Mouse (Mus musculus) adrenal gland, postnatal 36 days (tissue): ENCODE measurements at regions not wholly inside any gene's neighbourhood (a gene's known extent, or its start where the extent isn't known, plus 50 kb on each side); places are given as distances from the start of the nearest gene placed in this dataset.
"Not testable (repeated sequence)": the region's sequence is repeated elsewhere in the genome, so short reads cannot be mapped to it uniquely, and the experiment has no call there.

Experiments used
- DNase-seq, 2 experiments: peaks; one replicate each; pipeline ENCODE4 v3.0.0; 2021; ENCODE audit warnings: mixed read lengths in 1 of 2

DNA sequence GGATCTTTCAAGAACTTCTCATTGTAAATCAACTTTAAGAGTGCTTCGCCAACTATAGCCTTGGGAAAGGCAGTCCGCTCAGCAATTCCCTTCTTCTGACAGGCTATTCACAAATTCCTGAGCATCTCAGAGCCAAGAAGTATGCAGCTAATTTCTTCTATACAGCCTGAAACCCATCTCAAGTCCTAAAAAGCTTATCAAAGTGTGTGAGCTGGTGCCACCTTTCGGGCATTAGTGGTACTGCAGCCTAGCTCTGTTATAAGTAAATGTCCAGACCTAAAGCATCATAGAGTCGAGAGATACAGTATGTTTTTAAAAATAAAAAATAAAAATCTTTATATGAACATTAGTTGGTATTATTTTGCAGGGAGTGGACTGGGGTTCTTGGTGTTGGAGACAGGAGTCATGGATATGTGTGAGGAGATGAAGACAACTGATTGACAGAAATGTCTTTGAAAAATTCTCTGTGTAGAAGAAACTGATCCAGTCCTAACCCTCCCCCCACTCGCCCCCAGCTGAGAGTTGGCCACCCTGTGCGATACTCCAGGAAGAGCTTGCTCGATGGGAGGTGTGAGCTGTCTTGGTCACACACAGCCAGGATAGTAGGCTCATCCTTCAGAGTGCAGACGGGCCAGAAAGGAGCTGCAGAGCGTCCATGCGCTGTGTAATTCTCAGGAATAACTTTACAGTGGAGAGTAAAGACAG, 56.4 kb downstream of the Bod1 start:
- DNase-seq: peak; percentile 54 to 56

DNA sequence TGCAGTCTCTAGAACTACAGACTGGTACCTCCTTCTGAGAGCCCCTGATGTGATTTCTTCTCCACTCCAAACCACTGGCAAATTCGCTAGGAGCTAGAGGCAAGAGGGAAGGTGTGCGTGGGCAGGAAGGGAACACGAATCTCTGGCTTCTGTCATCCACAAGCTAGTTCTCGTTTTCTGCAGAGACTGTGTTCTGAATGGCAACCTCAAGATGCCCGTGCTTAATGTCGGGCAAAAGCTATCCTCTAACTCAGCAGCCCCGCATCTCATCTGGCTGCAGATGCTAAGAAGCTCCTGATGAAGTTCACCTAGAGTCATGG, 57.3 kb downstream of the Bod1 start:
- DNase-seq: no peak

DNA sequence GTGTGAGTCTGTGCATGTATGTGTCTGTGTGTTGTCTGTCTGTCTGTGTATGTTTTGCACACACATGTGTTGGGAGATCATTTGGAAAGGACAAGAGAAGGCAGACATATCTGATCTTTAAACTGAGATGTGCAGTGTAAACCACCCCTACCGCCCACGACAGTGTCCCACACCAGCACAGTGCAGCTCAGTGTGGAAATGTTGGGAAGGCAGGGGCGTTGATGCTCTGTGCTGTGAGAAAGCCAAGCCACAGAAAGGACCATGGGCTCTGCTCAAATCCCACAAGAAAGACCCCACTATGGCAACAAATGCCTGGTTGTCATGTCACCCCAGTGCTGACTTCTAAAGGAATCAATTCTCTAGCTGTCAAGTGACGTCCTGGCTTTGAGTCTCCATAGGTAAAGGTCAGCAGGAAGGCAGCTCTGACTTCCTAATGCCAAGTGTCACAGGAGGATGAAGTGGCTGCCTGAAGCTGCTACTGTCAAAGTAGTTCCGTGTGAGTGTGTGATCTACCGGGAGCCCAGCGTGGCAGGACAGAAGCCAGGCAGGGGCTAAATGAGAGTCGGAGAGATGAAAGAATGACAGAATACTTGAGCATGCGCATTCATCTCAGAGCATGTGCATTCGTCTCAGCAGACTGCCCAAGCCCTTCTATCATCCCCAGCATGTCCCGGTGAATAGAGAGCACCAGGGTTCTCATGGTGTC, 57.8 kb downstream of the Bod1 start:
- no peak for DNase-seq

DNA sequence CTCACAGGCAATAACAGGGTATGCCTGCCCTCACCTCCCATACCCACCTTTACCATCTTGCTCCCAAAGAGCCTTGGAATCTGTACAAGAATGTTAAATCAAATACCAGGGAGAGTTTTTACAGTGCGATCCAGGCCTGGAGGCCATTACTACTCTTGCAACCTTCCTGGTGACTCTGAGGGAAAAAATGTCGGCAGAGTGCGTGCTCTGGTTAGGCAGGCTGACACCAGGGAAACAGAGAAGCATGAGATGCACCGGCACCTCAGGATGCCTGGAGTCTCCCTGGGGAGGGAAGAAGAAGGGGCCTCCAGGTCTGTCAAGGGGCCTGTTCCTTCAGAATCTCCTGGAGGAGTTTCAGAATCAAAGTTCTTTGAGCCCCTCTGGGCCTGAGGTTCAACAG, 63.2 kb downstream of the Bod1 start:
- no peak for DNase-seq

DNA sequence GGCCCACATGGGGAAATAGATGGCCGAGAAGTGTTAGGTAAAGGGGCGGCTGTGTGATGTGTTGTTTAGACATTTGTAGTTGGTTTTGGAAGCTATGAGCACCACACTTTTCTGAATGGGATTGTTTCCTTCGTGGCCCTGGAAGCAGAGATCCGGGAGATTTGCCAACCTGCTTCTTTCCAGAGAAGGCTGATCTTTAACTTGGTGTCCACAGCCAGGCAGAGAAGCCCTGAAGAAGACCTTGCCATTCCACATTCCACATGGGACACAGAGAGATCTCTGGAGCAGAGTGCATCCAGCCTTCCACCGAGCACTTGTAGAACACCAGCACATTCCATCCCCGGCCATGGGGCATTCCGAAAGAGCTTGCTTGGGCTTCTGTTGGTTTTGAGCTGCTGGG, 70.2 kb downstream of the Bod1 start:
- no peak for DNase-seq

DNA sequence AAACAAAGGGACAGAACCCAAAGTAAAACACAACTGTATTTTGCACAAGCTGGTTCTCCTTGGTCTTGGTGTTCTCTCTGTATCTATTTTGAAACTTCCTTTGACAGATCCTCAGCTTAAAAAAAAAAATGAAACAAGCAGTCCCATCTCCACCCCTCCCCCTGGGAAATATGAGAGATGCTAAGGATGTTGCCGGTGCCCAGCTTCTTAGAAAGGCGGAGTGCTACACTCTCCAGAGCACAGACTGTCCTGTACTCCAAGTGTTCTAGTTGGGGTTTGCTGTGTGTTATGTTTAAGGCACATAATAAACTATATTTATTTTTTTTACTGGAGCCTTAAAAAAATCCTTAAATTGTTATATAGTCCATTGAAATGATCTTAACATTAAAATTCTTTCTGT, 78.1 kb downstream of the Bod1 start:
- DNase-seq: no peak

DNA sequence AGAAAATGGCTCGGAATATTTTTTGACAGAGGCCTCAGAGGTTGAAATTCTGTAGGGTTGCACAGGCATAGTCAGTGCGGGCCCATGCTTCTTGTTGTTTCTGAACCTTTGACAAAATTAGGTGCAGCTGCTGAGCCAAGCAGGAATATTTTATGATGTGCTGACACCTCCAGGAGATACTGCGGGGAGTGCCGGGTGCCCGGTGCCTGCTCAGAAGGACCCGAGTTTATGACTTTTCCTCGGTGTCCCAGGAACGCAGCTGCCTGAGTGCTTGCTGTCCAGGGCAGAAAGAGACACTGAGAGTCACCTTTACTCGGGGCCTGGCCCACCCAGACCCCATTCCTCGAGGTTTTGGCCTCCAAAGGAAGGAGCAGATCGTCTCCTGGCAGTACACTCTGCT, 79.6 kb downstream of the Bod1 start:
- no peak for DNase-seq

DNA sequence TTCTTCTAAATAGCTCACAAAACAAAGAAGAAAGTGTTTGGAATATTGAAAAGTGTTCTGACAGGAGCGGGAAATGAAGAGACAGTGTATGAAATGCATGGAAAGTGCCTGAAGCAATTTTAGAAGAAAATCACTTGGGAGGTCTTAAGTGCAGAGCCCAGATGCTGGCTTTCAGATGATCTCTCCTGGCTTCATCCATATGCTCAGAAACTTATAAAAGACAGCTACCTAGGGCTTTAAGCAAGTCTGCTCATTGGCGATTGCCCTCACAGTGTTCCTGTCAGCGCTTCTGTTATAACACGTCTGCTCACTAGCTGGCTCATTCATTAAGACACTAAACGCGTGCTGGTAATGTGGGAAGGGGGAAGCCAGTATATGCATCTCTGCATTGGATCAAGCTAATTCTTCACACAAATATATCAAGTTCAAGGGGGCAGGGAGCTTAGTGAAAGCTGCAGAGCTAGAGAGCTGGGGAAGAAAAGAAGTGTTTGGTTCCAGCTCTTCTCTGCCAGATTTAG, 80.6 kb downstream of the Bod1 start:
- no peak for DNase-seq

DNA sequence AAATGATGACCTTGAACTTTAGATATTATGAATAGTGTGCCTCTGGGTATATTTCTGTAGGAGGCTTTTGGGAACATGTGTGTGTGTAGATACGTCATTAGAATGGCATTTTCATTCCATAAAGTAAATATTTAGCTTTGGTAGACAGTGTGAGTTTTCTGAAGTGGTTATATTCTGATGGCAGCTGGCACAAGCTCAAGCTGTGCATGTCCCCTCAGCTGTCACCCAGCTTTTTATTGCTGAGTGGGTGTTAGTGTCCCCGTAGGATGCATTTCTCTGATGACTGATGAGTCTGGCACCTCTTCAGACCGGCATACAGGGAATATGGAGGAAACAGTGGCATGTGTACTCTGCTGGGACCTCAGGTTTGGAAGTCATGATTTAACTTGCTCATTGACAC, 96.7 kb downstream of the Bod1 start:
- DNase-seq: no peak

DNA sequence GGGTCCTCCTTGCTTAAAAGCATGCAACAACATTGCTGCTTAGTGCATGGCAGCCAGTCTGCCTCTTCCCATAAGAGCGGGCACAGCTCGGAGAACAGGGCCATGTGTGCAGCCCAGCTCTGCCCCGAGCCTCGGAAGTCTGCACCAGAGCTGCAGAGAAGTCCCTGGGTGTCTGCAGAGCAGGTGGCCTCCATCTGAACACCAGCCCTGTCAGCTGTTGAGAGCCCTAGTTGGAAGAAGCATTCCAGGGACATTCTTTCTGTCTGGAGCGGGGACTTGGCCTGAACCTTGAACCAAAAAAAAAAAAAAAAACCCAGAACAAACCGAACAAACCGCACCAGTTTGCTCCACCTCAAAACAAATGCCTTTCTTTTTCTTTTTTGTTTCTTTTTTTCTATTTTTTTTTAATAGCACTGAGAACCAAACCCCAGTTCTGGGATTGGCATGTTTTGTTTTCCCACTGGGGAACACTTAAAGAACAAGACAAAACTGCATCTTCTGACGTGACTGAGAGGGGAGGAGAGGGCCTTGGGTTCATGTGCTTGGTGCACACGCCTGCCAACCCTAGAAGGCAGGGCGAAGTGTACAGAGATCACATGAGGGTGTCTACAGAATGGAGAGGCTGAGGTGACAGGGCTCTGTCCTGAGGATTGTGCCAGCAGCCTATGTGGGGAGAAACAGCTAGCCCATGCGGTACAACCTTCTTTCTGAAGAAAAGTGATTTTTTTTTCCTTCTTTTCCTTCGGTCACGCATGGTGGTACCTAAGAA, 106.8 kb downstream of the Bod1 start:
- DNase-seq: peak in 1 of 2 experiments; percentile 8

DNA sequence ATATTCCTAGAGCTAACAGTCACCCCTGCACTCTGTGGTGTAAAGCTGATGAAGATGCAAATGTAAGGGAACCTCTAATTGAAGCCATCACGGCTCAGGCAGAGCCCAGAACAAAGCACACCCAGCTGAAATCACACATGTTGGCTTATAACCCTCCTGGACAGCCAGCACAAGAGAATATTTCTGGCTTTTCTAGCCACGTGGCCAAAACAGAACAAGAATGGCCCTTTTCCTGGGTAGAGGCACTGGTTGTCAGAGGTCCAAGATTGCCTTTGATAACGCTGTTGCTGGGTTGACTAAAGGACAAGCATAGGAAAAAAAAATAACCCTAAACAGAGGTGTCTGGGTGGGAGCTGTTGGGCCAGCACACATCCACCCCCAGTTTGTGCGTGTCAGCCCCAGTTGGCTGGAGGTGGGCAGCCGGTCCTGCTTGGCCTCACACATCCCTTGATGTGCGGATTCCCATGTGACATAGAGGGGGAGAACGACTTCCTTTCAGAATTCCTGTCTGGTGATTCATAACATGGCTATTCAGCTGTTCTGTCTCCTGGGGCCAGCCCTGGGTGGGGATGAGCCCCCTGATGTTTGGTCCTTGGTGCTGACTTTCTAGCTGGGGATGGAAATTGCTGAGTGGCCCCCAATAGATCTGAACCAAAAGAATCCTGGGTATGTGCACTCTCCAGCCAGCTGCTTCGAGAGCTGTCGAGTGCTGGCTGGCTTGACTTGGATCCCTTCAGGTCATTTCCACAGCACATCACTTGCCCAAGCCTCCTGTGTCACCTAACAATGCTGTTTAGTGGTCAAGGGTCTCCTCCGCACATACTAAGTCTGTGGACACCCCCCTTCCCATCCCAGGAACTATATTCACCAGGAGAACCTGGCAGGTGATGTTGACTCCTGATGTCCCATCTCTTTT, 107.6 kb downstream of the Bod1 start:
- no peak for DNase-seq

DNA sequence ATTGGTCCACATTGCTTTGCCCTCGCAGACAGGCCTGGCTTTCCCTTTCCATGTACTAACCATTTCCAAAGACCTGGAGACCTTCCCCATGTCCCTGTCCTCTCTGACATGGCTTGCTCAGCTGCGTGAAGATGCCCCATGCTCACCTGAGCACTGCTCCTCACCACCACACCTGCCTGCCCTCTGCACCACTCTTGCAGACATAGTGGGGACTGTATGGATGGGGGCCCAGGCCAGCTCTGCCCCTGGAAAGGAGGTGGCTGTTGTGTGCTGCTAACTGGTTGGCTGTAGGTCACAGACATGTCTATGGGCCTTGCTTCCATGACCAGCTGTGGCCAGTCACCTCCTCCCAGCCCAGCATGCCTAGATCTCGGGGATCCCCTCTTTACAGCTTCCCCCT, 108.7 kb downstream of the Bod1 start:
- no peak for DNase-seq

DNA sequence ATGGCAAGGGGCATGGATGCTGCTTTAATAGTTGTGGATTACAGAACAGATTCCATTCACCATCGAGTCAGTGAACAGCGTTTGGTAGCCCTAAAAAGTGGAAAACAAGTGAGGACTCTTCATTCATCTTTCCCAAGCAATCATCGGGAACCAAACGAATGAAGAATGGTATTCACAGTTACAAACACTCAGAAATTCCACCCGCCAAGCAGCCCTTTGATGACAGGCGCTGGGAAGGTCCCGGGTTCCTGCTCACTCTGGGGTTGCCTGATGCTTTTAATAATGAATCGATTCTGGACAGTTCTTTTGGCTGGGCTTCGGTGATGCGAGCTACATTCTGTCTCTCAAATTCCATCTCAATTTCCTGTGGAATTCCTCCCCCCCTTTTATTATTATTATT, 110.9 kb downstream of the Bod1 start:
- no peak for DNase-seq

DNA sequence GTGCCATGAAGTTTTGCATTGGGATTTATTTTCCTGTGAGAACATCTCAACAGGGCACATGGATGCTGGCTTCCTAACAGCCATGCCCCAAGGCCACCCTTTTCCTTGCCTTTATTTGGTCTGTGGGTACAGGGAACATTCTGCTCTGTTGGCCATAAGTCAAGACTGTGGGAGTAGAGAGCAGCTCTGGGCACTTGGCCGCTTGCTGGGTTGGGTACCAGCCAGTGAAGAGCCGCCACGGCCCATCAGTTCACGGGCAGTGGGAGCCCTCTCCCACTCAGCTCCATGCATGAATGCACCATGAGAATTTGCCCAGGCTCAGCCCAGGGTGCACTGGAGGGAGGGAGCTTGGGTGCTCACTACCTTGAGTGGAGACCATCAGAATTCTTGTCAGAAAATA, 116.6 kb downstream of the Bod1 start:
- no peak for DNase-seq

DNA sequence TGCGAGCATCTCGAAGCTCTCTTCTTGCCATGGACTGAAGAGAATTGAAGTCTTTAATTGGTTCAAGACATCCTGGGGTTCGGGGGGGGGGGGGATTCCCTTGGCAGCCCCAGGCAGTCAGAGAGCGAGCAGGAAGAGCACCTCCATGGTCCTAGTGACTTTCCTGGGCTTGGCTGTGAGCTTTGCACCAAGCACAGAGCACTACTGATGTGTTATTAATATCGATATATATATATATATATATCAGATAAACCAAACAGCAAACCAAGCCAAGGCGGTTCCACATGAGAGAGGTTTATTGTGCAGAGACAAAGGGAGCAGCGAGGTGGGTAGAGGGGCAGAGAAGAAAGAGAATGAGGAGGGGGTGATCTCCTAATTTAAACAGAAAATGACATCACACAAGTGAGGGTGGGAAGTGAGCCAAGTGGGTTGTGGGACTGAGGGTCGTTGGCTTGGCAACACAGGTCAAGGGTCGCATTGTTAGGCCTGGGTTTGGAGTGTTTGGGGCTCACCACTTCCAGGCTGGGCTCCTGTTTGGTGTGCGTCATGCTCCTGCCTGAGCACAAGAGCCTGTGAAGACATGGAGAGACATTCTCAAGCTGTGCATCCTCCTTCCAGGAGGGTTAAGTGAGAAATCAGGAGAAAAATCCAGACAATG, 119.9 kb downstream of the Bod1 start:
- DNase-seq: no peak

DNA sequence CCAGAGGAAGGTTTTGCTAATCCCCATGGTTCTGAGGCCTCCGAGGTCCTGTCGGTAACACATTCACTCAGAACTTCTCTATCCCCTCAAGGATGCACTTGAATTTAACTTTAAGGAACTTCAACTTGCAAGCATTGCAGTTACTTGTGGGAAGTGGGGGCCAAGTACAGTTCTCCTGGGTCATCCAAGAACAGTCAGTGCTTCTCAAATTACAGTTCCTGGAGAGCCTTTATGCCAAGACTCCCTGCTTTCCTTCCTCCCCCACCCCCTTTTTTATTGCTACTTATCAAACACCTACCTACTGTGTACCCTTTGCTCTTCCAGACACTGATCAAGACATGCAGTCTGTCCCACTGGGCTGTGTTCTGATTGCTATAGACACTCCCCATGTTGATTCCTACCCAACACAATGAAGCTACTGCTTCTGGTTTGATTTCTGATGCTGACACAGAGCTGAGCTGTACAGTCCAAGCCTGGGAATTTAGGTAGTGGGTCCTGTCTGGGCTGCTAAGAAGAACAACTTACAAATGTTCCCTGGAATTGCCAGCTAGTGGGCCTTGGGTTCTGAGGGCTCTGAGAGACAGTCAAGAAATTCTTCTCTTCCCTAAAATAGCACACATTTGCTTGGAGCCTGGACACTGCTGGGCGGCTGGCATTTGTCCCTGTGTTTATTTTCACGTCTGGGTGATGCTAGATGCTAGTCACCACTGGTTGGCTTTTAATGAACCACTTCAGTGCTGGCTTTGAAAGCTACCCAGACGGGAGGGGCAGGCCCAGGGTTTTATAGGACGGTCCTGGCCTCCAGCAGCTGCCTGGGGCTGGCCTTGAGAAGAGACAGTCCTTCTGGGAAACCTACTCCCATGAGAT, 120.7 kb downstream of the Bod1 start:
- DNase-seq: no peak

DNA sequence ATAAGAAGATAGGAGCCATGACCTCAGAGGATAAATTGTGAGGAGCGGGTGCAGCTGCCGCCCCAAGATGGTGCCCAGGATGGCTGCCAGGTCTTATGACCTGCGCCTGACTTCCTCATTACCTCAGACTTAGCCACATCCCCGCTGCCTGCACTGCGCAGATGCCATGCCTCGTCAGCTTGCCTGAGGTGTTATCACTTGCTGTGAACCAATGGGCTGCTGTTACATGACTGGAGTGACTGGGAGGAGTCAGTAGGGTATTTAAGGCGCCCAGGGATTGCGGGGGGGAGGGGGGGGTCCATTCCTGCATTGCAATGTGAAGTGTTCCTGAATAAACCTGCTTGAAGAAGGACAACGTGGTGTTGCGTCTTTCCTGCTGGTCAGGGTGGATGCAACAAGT, 126.2 kb downstream of the Bod1 start:
- not testable (repeated sequence) for DNase-seq

DNA sequence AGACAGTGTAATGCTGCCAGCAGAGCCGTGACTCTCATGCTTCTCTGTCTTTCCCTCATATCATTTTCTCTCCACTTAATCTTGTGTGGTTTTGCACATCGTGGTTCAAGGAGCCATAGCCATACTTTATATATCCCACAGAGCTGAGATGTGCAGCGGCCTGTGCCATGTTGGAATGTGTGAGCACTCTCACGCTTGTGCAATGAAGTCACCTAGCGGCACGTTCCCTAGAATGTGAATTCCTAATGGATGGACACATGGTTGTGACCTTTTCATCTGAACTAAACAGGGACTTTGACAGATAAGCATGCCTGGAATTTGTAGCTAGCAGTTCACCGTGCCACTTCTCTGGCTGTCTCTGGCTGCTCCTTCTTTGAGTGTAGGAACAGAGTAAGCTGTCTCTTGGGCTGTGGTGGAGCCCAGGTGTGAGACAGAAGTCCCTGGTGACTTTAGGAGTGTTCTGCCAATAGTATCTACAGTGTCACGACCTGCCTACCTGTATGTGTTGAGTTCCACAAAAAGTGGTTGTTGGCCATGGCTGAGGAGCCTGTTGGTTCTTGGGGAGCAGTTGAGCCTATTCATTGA, 129.0 kb downstream of the Bod1 start:
- no peak for DNase-seq

DNA sequence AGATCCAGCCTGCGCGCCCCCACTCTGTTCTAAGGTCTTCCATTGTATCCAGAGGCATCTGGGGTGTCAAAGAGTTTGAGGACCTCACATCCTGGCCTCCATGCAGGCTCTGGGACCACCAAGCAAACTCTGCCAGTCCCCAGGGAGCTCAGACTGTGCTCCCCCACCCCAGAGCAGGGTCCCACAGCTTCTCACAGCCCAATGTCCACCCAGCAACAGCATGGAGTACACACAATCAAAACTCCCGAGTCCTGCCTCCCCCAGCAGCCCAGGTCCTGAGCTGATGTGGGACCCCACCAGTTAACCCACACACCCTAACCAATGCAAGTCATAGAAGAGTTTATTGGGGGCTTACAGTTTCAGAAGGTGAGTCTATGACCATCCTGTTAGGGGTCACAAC, 130.3 kb downstream of the Bod1 start:
- DNase-seq: no peak

DNA sequence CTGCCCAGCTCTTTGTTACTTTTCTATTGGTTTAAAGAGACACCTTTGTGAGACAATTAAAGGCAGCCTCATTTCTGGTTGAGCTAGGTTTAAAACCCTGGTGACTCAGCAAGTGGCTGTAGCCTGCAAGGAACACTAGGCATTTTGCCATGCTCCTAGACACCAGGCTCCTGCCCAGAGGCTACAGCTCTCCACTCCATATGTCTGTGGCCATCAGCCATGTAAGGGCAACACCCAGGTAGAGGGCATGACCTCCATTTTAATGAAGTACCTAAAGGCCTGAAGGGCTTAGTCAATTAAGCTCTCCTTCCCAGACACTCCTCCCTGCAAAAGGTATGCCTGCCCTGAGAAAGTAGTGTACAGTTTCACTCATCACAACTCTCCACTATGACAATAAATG, 130.9 kb downstream of the Bod1 start:
- no peak for DNase-seq
